Mouse (Mus musculus) midbrain, embryonic 14.5 days (tissue): ENCODE data around the gene Bcam. TPM values are rescaled to one million over a fixed set of nuclear protein-coding genes. Genes with fewer than 3 reads are reported as not detected.

Experiments
- ATAC-seq: fragments of 200-750 bp; cut with Nextera tagmentation; 2 replicates; pipeline ENCODE4 v1.8.0; 2017; ENCODE audit warnings: moderate number of reproducible peaks, moderate library complexity; ENCODE audit not compliant: low FRiP score, low TSS enrichment
- DNase-seq: peaks from one replicate; pipeline ENCODE4 v3.0.0-alpha.2; 2015
- H3K27ac ChIP-seq: fragments of 300-500 bp; sonication (generic); replicated peaks from 2 replicates; pipeline ENCODE4 v1.5.1; 2014; ENCODE audit warnings: mild to moderate bottlenecking, low read depth, low read length, moderate library complexity
- H3K27me3 ChIP-seq: fragments of 300-500 bp; sonication (generic); 2 replicates; pipeline ENCODE4 v1.6.1; 2014; ENCODE audit warnings: low read length, control low read depth, mixed read lengths; ENCODE audit not compliant: control insufficient read depth, insufficient read depth
- H3K36me3 ChIP-seq: fragments of 300-500 bp; sonication (generic); 2 replicates; pipeline ENCODE4 v1.6.1; 2014; ENCODE audit warnings: low read length, control low read depth; ENCODE audit not compliant: control insufficient read depth, insufficient read depth
- H3K4me1 ChIP-seq: fragments of 300-500 bp; sonication (generic); 2 replicates; pipeline ENCODE4 v1.6.1; 2014; ENCODE audit warnings: mild to moderate bottlenecking, antibody characterized with exemption, low read length, control low read depth; ENCODE audit not compliant: control insufficient read depth, insufficient read depth
- H3K4me2 ChIP-seq: fragments of 300-500 bp; sonication (generic); 2 replicates; pipeline ENCODE4 v1.6.1; 2014; ENCODE audit warnings: mild to moderate bottlenecking, low read length, moderate library complexity
- H3K4me3 ChIP-seq: fragments of 300-500 bp; sonication (generic); replicated peaks from 2 replicates; pipeline ENCODE4 v1.5.1; 2014; ENCODE audit warnings: low read depth, low read length
- H3K9ac ChIP-seq: fragments of 300-500 bp; sonication (generic); replicated peaks from 2 replicates; pipeline ENCODE4 v1.6.1; 2014; ENCODE audit warnings: mild to moderate bottlenecking, low read length, moderate library complexity
- H3K9me3 ChIP-seq: fragments of 300-500 bp; sonication (generic); 2 replicates; pipeline ENCODE4 v1.6.1; 2016; ENCODE audit warnings: low read length, control low read depth, mixed read lengths; ENCODE audit not compliant: control insufficient read depth
- WGBS: fragments of 180-500 bp; shearing (Covaris S2); extraction: QIAGEN DNeasy Blood & Tissue Kit; methylation state at CpG from one replicate; pipeline ENCODE4 v1.1.7; 2014; 5-methylcytosine and 5-hydroxymethylcytosine counted together
- polyA plus RNA-seq: library from polyadenylated mRNA; unstranded; fragments of >200 nt; fragmentation: Nextera tagmentation; extraction: Ambion mirVana; gene quantifications from 2 replicates; pipeline ENCODE4 v1.2.1, GENCODE M21; 2014

Bcam gene
- polyA plus RNA-seq, 1 experiment from 2014 or later, result 7.8 TPM

GRCm38 (mm10) chr7:19746426-19747201 is 24.2 kb downstream of the Bcam start:
- H3K4me2 ChIP-seq, result peak overlapping the region; percentile 87
- WGBS, result 29% methylated on average over 6 of the region's 6 CpGs
- H3K27ac ChIP-seq, result peak overlapping the region; percentile 45
- peak; percentile 38 for DNase-seq
- no peaks in the 10 kb centered on the region for H3K9me3 ChIP-seq
- H3K36me3 ChIP-seq, result peaks cover 12% of the 10 kb centered on the region
- peaks cover 27% of the 10 kb centered on the region for H3K4me1 ChIP-seq
- peak overlapping the region; percentile 66 for H3K4me3 ChIP-seq
- no peaks in the 10 kb centered on the region for H3K27me3 ChIP-seq
- H3K9ac ChIP-seq, result peak overlapping the region; percentile 29; the same call in 1 of the 2 replicates
- no peak for ATAC-seq

GRCm38 (mm10) chr7:19745971-19746370 is 24.8 kb downstream of the Bcam start:
- peaks cover 27% of the 10 kb centered on the region for H3K4me1 ChIP-seq

GRCm38 (mm10) chr7:19744590-19745385 is 26.0 kb downstream of the Bcam start:
- Histone ChIP-seq H3K27me3 (no peaks in the 10 kb centered on the region), H3K36me3 (peaks cover 12% of the 10 kb centered on the region), H3K9me3 (no peaks in the 10 kb centered on the region), H3K9ac (no peak overlapping the region; the same call in 1 of the 2 replicates), H3K4me1 (peaks cover 24% of the 10 kb centered on the region), H3K4me2 (no peak overlapping the region), H3K27ac (no peak overlapping the region), H3K4me3 (no peak overlapping the region)
- ATAC-seq, result no peak
- peak; percentile 11 for DNase-seq
- 66% methylated on average over 14 of the region's 14 CpGs for WGBS

More at GRCm38 (mm10) chr7:19745971-19746370, 24.8 kb downstream of the Bcam start:
- Histone ChIP-seq H3K4me3 (no peak overlapping the region), H3K36me3 (peaks cover 12% of the 10 kb centered on the region), H3K9ac (no peak overlapping the region), H3K4me2 (no peak overlapping the region), H3K9me3 (no peaks in the 10 kb centered on the region), H3K27ac (no peak overlapping the region), H3K27me3 (no peaks in the 10 kb centered on the region)
- WGBS, result 91% methylated on average over 8 of the region's 10 CpGs
- ATAC-seq, result no peak
- no peak for DNase-seq

GRCm38 (mm10) chr7:19743791-19744190 is 27.0 kb downstream of the Bcam start:
- H3K9me3 ChIP-seq, result no peaks in the 10 kb centered on the region
- no peak for DNase-seq
- peaks cover 24% of the 10 kb centered on the region for H3K4me1 ChIP-seq
- H3K9ac ChIP-seq, result no peak overlapping the region
- no peaks in the 10 kb centered on the region for H3K27me3 ChIP-seq
- H3K4me2 ChIP-seq, result no peak overlapping the region
- peaks cover 12% of the 10 kb centered on the region for H3K36me3 ChIP-seq
- ATAC-seq, result no peak
- 92% methylated on average over 6 of the region's 6 CpGs for WGBS
- H3K4me3 ChIP-seq, result no peak overlapping the region
- H3K27ac ChIP-seq, result no peak overlapping the region

- DNase-seq (no peak), ATAC-seq (no peak)
- Histone ChIP-seq H3K4me2 (no peak overlapping the region), H3K4me3 (no peak overlapping the region), H3K36me3 (peaks cover 20% of the 10 kb centered on the region), H3K9me3 (no peaks in the 10 kb centered on the region), H3K9ac (no peak overlapping the region), H3K4me1 (peaks cover 12% of the 10 kb centered on the region), H3K27ac (no peak overlapping the region), H3K27me3 (no peaks in the 10 kb centered on the region)
- 66% methylated on average over 5 of the region's 5 CpGs for WGBS
These were observed 28.3 kb downstream of the Bcam start for GRCm38 (mm10) chr7:19742468-19742867.

GRCm38 (mm10) chr7:19741329-19742031 is 29.3 kb downstream of the Bcam start:
- peaks cover 30% of the 10 kb centered on the region for H3K36me3 ChIP-seq
- no peak overlapping the region for H3K4me2 ChIP-seq
- H3K9ac ChIP-seq, result no peak overlapping the region
- 9% methylated on average over 8 of the region's 8 CpGs for WGBS
- no peak overlapping the region for H3K4me3 ChIP-seq
- H3K27ac ChIP-seq, result no peak overlapping the region
- no peaks in the 10 kb centered on the region for H3K27me3 ChIP-seq
- peaks cover 2% of the 10 kb centered on the region for H3K4me1 ChIP-seq
- ATAC-seq (no peak), DNase-seq (peak; percentile 3)
- H3K9me3 ChIP-seq, result no peaks in the 10 kb centered on the region

GRCm38 (mm10) chr7:19740269-19740668 is 30.5 kb downstream of the Bcam start:
- H3K4me3 ChIP-seq, result no peak overlapping the region
- no peak for ATAC-seq
- no peaks in the 10 kb centered on the region for H3K27me3 ChIP-seq
- no peaks in the 10 kb centered on the region; the same call in 1 of the 2 replicates for H3K4me1 ChIP-seq
- H3K9ac ChIP-seq, result no peak overlapping the region
- no peaks in the 10 kb centered on the region for H3K9me3 ChIP-seq
- H3K36me3 ChIP-seq, result peaks cover 37% of the 10 kb centered on the region
- 91% methylated on average over 11 of the region's 11 CpGs for WGBS
- DNase-seq, result no peak
- no peak overlapping the region for H3K27ac ChIP-seq
- H3K4me2 ChIP-seq, result no peak overlapping the region

- Histone ChIP-seq H3K9ac (no peak overlapping the region), H3K9me3 (no peaks in the 10 kb centered on the region), H3K4me1 (no peaks in the 10 kb centered on the region), H3K36me3 (peaks cover 43% of the 10 kb centered on the region), H3K27me3 (no peaks in the 10 kb centered on the region), H3K4me2 (no peak overlapping the region), H3K4me3 (no peak overlapping the region), H3K27ac (no peak overlapping the region)
- ATAC-seq, result no peak
- WGBS, result 90% methylated on average over 3 of the region's 3 CpGs
- no peak for DNase-seq
These were observed 32.0 kb downstream of the Bcam start for GRCm38 (mm10) chr7:19738771-19739170.
